Mouse (Mus musculus): ENCODE results near the gene Mfsd4b1.

GRCm38 (mm10) chr10:40068595-40068994 lies 43.5 kb upstream of the Mfsd4b1 start:
- TF ChIP-seq POLR2A (IDR thresholded peaks at IDR 0.05; ENCODE audit: borderline replicate concordance, insufficient read depth, low read length), result no peak
- TF ChIP-seq CTCF (IDR thresholded peaks at IDR 0.05; ENCODE audit: borderline replicate concordance, insufficient read depth, low read depth, low read length), result no peak
